Comparison of ENCODE assay signal across 8 mouse cellular contexts in genomic region chrX:159650130-159650678, GRCm38 (mm10). TPM values are rescaled to one million over a fixed set of nuclear protein-coding genes. Genes with fewer than 3 reads are reported as not detected.
DNase-seq lines count a peak whose midpoint lies in the region; ATAC-seq and TF ChIP-seq lines count a peak whose summit lies in the region.

No protein-coding gene starts in this region.

- H3K4me3 ChIP-seq in layer of hippocampus, adult 2 months = no peak overlapping the region

- peak; percentile 36 for ATAC-seq in granulocyte monocyte progenitor cell, adult 5-6 weeks (replicated peaks; ENCODE audit: poor library complexity, severe bottlenecking)

- TF ChIP-seq CTCF in layer of hippocampus, adult 2 months (conservative IDR thresholded peaks at IDR 0.05) = no peak

- H3K27ac ChIP-seq in layer of hippocampus, adult 2 months = peak overlapping the region; percentile 14; the same call in 1 of the 2 replicates

- DNase-seq in layer of hippocampus, adult 2 months (ENCODE audit: low spot score in 2 of 2) = no peak
- no peak for DNase-seq in layer of hippocampus, postnatal 25 days (ENCODE audit: extremely low spot score in 1 of 2, low spot score in 1 of 2)
- peak; percentile 12 for DNase-seq in liver
- DNase-seq in retina, embryonic 14.5 days (ENCODE audit: low spot score) = peak; percentile 42
- no peak for DNase-seq in c-Kit-positive CD71-positive TER-119-positive erythroid progenitor cells, embryonic 14.5 days (ENCODE audit: low spot score)
- DNase-seq in cerebellum, postnatal 4 days (ENCODE audit: low spot score in 2 of 2) = no peak
- DNase-seq in ovary, adult 18-20 months (ENCODE audit: low spot score) = no peak

RNA-seq across cellular contexts. Expression of gene Sh3kbp1, which starts 23.1 kb away (rescaled TPM):
- total RNA-seq in layer of hippocampus, adult 2 months (2021) = 10 to 100 TPM; 37.2 to 37.3 TPM
- total RNA-seq in layer of hippocampus, postnatal 25 days (2021) = 10 to 100 TPM; 37.0 to 39.4 TPM
- total RNA-seq in granulocyte monocyte progenitor cell, adult 5-6 weeks (2014; fragmentation: Nextera tagmentation) = 69.4 and 70.6 TPM in 2 replicates
- 92.0 and 99.7 TPM in 2 replicates for total RNA-seq in granulocyte monocyte progenitor cell, adult 5-6 weeks (2017)

Comparison
In these comparisons a context has a peak if more than half of its experiments do, and no peak if none do; other contexts are left out.
1. DNase-seq: peak in liver (single experiment) and retina, embryonic 14.5 days (single experiment); none in layer of hippocampus, adult 2 months (0 of 2), layer of hippocampus, postnatal 25 days (0 of 2), c-Kit-positive CD71-positive TER-119-positive erythroid progenitor cells, embryonic 14.5 days (single experiment), cerebellum, postnatal 4 days (0 of 2) and ovary, adult 18-20 months (single experiment).